Mouse (Mus musculus): Measurements from ENCODE around the gene Asah2.

- TF ChIP-seq CTCF (IDR thresholded peaks at IDR 0.05; ENCODE audit: borderline replicate concordance, control insufficient read depth, extremely low read depth, insufficient read depth, low read length, poor library complexity) (no peak), POLR2A (IDR thresholded peaks at IDR 0.05; ENCODE audit: control insufficient read depth, extremely low read depth, insufficient read depth, low read length, poor library complexity) (peak; percentile 41; the same call in 1 of the 2 replicates)
Observed at GRCm38 (mm10) chr19:32107771-32108306, at the start of gene Asah2.

Data from thymus, adult 2 months (tissue).